Mouse (Mus musculus) megakaryocyte, embryonic 14.5 days (primary cell): Measurements from ENCODE around the gene Kcnb1. TPM values are rescaled to one million over a fixed set of nuclear protein-coding genes. Genes with fewer than 3 reads are reported as not detected.
A peak's percentile ranks its signal among the peaks of the same experiment; 100 is the strongest.

Source experiments
- H3K27me3 ChIP-seq: replicated peaks from 2 replicates; pipeline ENCODE3; 2012; ENCODE audit warnings: inconsistent platforms
- H3K36me3 ChIP-seq: replicated peaks from 2 replicates; pipeline ENCODE3; 2012; ENCODE audit warnings: low read length, inconsistent platforms, mixed read lengths
- H3K4me1 ChIP-seq: 2 replicates; pipeline ENCODE4 v1.6.1; 2012; ENCODE audit warnings: inconsistent platforms
- H3K4me3 ChIP-seq: replicated peaks from 2 replicates; pipeline ENCODE3; 2012; ENCODE audit warnings: moderate library complexity, mild to moderate bottlenecking, inconsistent platforms
- H3K9me3 ChIP-seq: 2 replicates; pipeline ENCODE4 v1.6.1; 2012; ENCODE audit warnings: inconsistent platforms
- FLI1 ChIP-seq: IDR thresholded peaks from 2 replicates; pipeline ENCODE4 v1.6.1; 2012; ENCODE audit warnings: low read length, inconsistent platforms, mixed read lengths
- GATA1 ChIP-seq: IDR thresholded peaks from 3 replicates; pipeline ENCODE4 v1.6.1; 2012; ENCODE audit warnings: mixed read lengths, low read length, inconsistent platforms, borderline replicate concordance
- polyA plus RNA-seq: library from polyadenylated mRNA; stranded (reverse); fragments of >175 nt; gene quantifications from 2 replicates; pipeline ENCODE4 v1.2.3, GENCODE M21; 2012; ENCODE audit warnings: low replicate concordance; ENCODE audit not compliant: insufficient read depth

The Kcnb1 gene
- polyA plus RNA-seq, 1 experiment = 0.02 TPM

DNA sequence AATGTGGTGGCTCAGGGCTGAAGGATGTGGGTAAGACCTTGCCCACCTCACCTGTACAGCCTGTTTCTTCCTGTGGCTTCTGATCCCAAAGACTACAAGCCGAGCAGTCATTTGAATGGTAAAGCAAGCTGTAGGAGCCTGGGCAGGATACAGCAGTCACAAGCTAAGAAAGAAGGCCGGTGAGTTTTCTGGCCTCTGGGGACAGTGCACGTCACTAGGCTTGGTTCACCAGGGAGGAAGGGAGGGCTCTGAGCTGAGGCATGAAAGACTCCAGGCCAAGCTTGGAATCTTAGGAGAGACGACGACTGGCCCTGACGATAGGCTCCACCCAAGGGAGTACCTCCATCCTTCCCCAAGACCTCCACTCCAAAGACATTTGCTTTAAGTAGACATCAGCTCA is 51.3 kb downstream of the Kcnb1 start:
- Histone ChIP-seq H3K4me3 (no peak overlapping the region), H3K4me1 (peaks cover 30% of the 10 kb centered on the region), H3K9me3 (no peaks in the 10 kb centered on the region), H3K36me3 (no peaks in the 10 kb centered on the region), H3K27me3 (peaks cover 82% of the 10 kb centered on the region)
- TF ChIP-seq FLI1 (no peak), GATA1 (no peak)

DNA sequence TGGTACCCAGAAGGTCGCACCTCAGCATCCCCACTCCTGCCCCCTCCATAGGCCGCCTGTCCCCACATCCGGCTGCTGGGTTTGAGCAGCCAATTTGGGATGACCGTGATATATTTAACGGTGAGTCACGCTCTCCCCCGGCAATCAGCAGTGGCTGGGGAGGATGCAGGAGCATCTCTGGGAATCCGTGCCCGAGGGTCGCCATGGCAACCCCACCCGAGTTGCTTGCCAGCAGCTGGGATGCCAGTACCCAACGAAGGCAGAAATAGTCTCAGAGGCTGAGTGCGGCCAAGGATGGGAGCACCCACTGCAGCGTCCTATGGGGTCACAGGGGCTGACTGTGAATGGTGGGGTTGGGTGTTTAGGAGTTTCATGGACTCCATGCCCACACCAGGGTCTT is 53.0 kb downstream of the Kcnb1 start:
- no peak overlapping the region for H3K4me3 ChIP-seq
- H3K9me3 ChIP-seq = no peaks in the 10 kb centered on the region
- no peaks in the 10 kb centered on the region for H3K36me3 ChIP-seq
- H3K4me1 ChIP-seq = peaks cover 22% of the 10 kb centered on the region
- TF ChIP-seq FLI1 (no peak), GATA1 (no peak)
- H3K27me3 ChIP-seq = peaks cover 89% of the 10 kb centered on the region

DNA sequence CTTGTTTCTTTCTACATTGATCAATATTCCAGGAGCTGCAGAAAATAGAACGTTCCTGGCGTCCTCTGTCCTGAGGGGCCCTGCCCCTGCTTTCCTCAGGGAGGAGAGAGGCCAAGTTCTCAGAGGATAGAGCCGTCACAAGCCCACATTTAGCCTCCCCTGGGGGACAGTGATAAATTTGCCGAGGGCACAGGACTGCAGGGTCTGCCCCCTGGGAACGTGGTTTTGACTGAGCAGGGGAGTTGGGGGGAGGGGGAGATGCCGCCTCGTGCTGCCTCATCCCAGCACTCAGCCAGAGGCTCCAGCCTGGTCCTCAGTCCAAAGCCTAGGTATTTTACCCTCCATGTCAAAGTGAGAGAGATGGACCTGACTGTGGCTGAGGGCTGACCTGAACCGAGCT is 57.9 kb downstream of the Kcnb1 start:
- no peak for TF ChIP-seq GATA1
- no peak for TF ChIP-seq FLI1
- Histone ChIP-seq H3K9me3 (peaks cover 8% of the 10 kb centered on the region), H3K4me1 (peaks cover 9% of the 10 kb centered on the region), H3K4me3 (no peak overlapping the region), H3K36me3 (no peaks in the 10 kb centered on the region), H3K27me3 (peaks cover 92% of the 10 kb centered on the region)

DNA sequence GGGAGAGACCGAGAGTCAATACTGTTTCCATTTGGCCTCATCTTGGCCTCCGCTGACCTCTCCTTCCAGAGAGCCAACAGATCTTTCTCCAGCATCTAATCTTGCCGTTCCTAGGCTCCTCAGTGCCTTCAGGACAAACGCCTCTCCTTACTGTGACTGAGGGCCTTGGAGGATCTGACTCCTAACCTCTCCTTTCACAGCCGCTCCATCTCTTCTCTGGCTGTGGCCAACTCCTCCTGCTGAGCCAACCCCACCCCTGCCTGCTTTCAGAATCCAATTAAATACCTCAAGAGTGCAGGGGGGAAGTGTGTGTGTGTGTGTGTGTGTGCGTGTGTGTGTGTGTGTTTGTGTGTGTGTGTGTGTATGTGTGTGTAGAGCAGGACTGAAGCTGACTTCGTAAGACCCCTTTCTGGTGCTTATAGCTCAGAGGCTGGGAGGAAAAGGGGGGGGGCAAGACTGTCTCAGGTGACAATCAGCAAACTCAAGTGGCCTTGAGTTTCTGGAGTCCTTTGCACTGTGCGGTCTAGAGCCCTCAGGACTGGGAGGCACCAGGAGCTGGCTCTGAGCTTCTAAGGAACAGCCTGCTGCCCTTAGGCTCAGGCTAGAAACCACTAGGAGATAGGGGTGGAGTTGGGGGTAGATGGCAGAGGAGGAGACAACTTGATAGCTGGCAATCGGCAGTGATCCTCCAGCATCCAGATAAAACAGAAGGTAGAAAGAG is 59.7 kb downstream of the Kcnb1 start:
- no peak overlapping the region for H3K4me3 ChIP-seq
- peaks cover 8% of the 10 kb centered on the region for H3K9me3 ChIP-seq
- H3K4me1 ChIP-seq = peaks cover 9% of the 10 kb centered on the region
- H3K27me3 ChIP-seq = peaks cover 87% of the 10 kb centered on the region
- TF ChIP-seq FLI1 (no peak), GATA1 (no peak)
- H3K36me3 ChIP-seq = no peaks in the 10 kb centered on the region

- Histone ChIP-seq H3K36me3 (no peaks in the 10 kb centered on the region), H3K4me3 (no peak overlapping the region), H3K27me3 (peaks cover 87% of the 10 kb centered on the region), H3K4me1 (peaks cover 9% of the 10 kb centered on the region), H3K9me3 (peaks cover 8% of the 10 kb centered on the region)
- TF ChIP-seq GATA1 (no peak), FLI1 (no peak)
Observed at GRCm38 (mm10) chr2:167129608-167129955, 60.4 kb downstream of the Kcnb1 start.

GRCm38 (mm10) chr2:167128699-167129607 is 61.0 kb downstream of the Kcnb1 start:
- Histone ChIP-seq H3K27me3 (peaks cover 87% of the 10 kb centered on the region), H3K4me1 (peaks cover 9% of the 10 kb centered on the region), H3K36me3 (no peaks in the 10 kb centered on the region), H3K9me3 (peaks cover 8% of the 10 kb centered on the region), H3K4me3 (peak overlapping the region; percentile 30)
- TF ChIP-seq FLI1 = no peak

DNA sequence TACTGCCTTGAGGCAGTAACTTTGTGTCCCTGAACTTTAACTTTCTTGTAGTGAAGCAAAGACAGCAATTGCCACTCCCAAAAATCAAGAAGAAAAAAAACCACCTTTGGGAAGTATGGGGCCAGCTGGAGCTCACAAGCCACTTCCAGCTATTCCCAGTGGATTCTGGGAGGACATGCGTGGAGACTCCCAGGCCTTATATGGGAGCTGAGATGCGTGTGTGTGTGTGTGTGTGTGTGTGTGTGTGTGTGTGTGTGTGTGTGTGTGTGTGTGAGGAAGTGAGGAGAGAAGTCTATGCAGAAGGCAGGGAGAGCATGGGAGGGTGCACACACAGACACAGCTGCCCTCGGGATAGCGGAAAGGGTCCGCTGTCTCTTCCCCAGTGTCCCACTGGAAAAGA is 62.6 kb downstream of the Kcnb1 start:
- peaks cover 84% of the 10 kb centered on the region for H3K27me3 ChIP-seq
- peaks cover 9% of the 10 kb centered on the region for H3K4me1 ChIP-seq
- H3K36me3 ChIP-seq = no peaks in the 10 kb centered on the region
- peaks cover 8% of the 10 kb centered on the region for H3K9me3 ChIP-seq
- no peak for TF ChIP-seq FLI1
- TF ChIP-seq GATA1 = no peak
- no peak overlapping the region for H3K4me3 ChIP-seq

DNA sequence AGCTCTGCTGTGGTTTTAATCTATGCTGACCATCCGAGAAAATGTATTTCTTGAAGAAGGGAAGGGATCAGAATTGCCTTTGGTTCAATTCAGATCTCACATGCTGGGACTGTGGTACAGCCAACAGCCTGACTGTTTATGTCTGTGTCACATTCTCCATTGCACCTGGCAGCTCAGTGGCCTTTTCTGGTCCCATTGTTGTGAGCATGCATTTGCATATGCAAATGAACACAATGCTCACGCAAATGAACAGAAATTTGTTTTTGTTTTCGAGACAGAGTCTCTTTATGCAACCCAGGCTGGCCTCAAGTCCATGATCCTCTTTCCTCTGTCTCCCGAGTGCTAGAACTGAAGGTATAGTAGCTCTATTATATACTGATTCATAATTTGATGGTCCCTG is 64.2 kb downstream of the Kcnb1 start:
- Histone ChIP-seq H3K27me3 (peaks cover 84% of the 10 kb centered on the region), H3K36me3 (no peaks in the 10 kb centered on the region), H3K4me3 (no peak overlapping the region), H3K9me3 (peaks cover 3% of the 10 kb centered on the region), H3K4me1 (peaks cover 9% of the 10 kb centered on the region)
- TF ChIP-seq GATA1 (no peak), FLI1 (no peak)

DNA sequence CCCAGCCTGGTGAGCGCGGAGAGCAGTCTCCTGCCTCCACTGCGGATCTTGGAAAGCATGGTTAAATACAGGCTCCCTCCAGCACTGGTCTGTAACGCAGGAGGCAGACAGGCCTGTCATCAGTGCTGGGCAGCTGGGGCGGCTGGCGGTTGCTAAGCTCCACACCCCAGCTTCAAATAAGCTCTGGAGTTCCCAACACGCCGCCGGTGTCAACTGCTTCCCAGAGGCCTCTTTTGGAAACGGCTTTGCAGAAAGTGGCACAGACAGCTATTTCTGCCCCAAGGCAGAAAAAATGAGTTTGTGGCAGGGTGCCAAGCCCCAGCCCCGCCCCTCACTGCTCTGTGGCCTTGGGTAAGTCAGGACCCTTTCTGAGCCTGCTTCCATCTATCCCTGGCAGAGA is 66.0 kb downstream of the Kcnb1 start:
- H3K9me3 ChIP-seq = no peaks in the 10 kb centered on the region
- H3K36me3 ChIP-seq = no peaks in the 10 kb centered on the region
- H3K4me1 ChIP-seq = peaks cover 3% of the 10 kb centered on the region; the same call in 1 of the 2 replicates
- no peak overlapping the region for H3K4me3 ChIP-seq
- peaks cover 85% of the 10 kb centered on the region for H3K27me3 ChIP-seq
- no peak for TF ChIP-seq GATA1
- TF ChIP-seq FLI1 = no peak

GRCm38 (mm10) chr2:167122737-167123136 is 67.2 kb downstream of the Kcnb1 start:
- H3K27me3 ChIP-seq = peaks cover 85% of the 10 kb centered on the region
- no peaks in the 10 kb centered on the region for H3K9me3 ChIP-seq
- H3K4me1 ChIP-seq = no peaks in the 10 kb centered on the region
- H3K4me3 ChIP-seq = no peak overlapping the region
- no peaks in the 10 kb centered on the region for H3K36me3 ChIP-seq
- TF ChIP-seq GATA1 = no peak
- no peak for TF ChIP-seq FLI1
